Mouse (Mus musculus) lung, adult 2 months (tissue): ENCODE measurements around the gene Ifit2. TPM values are rescaled to one million over a fixed set of nuclear protein-coding genes. Genes with fewer than 3 reads are reported as not detected.

ENCODE experiments used
- DNase-seq: peaks from one replicate; pipeline ENCODE4 v3.0.0; 2022
- H3K4me1 ChIP-seq: fragments of 200-500 bp; 2 replicates; pipeline ENCODE4 v1.6.1; 2011; ENCODE audit warnings: low read length; ENCODE audit not compliant: control insufficient read depth, insufficient read depth
- H3K4me3 ChIP-seq: fragments of 200-500 bp; replicated peaks from 2 replicates; pipeline ENCODE3; 2011; ENCODE audit warnings: low read depth, mild to moderate bottlenecking, control low read depth, low read length; ENCODE audit errors: extremely low read depth
- CTCF ChIP-seq: fragments of 200-500 bp; IDR thresholded peaks from 2 replicates; pipeline ENCODE4 v1.5.1; 2011; ENCODE audit warnings: mild to moderate bottlenecking, low read length, control low read depth; ENCODE audit not compliant: insufficient read depth
- POLR2A ChIP-seq: fragments of 200-500 bp; IDR thresholded peaks from 2 replicates; pipeline ENCODE4 v1.6.1; 2011; ENCODE audit warnings: low read depth, mild to moderate bottlenecking, control low read depth, low read length, borderline replicate concordance; ENCODE audit errors: extremely low read depth
- WGBS: fragments of 180-500 bp; shearing (Covaris S2); methylation state at CpG from one replicate; pipeline ENCODE4 v1.1.7; 2018; 5-methylcytosine and 5-hydroxymethylcytosine counted together
- polyA plus RNA-seq: library from polyadenylated mRNA; depleted of rRNA; stranded (reverse); fragments of >200 nt; gene quantifications from 2 replicates; pipeline ENCODE4 v1.2.3, GENCODE M21; 2012; rRNA removed

Ifit2 gene
- 3.8 and 6.3 TPM in 2 replicates for polyA plus RNA-seq

DNA sequence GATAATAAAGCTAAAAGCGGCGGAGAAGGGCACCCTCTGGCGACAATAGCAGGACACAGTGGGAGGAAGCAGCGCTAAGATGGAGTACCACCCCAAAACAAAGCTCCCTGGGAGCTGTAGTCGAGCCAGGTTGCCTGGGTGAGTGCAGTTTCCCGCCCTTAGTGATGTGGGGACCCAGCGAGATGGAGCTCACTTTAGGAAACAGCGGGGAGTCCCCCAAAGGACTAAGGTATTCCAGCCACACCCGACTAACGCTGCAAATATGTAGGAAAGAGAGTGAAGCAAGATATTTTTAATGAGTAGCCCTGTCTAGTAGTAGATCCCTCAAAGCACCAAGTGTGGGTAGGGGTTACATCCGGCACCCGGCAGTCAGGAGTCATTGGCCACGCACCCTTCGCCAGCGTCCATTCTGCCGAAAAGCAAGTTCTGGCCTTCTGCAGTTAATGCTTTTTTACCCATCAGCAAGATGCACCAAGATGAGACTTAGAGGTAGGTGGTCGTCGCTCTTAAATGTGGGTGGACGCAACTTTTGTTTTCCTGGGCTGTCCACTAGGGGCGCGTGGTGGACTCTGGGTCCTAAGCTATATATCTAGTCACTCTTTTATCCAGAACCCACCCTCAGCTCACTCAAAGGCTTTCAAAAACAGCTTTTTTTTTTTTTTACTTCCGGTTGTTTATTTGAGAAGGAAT is at the start of gene Ifit2:
Ifit2 (plus strand) TSS at position 161 of the 690 bp plus-strand sequence.
- DNase-seq, result peak; percentile 57
- WGBS, result 1% methylated on average over 22 of the region's 22 CpGs
- peak; percentile 68 for TF ChIP-seq CTCF
- TF ChIP-seq POLR2A, result peak; percentile 48; the same call in 1 of the 2 replicates
- H3K4me3 ChIP-seq, result peak within 1 kb of the TSS; percentile 88
- H3K4me1 ChIP-seq, result peaks cover 12% of the 10 kb centered on the region

- no peak overlapping the region for H3K4me3 ChIP-seq
- WGBS, result 40% methylated on average over 4 of the region's 4 CpGs
- TF ChIP-seq POLR2A (no peak), CTCF (peak; percentile 58)
- peaks cover 2% of the 10 kb centered on the region; the same call in 1 of the 2 replicates for H3K4me1 ChIP-seq
- DNase-seq, result peak; percentile 41
Measured at GRCm38 (mm10) chr19:34500763-34501162, 49.7 kb upstream of the Ifit2 start.

DNA sequence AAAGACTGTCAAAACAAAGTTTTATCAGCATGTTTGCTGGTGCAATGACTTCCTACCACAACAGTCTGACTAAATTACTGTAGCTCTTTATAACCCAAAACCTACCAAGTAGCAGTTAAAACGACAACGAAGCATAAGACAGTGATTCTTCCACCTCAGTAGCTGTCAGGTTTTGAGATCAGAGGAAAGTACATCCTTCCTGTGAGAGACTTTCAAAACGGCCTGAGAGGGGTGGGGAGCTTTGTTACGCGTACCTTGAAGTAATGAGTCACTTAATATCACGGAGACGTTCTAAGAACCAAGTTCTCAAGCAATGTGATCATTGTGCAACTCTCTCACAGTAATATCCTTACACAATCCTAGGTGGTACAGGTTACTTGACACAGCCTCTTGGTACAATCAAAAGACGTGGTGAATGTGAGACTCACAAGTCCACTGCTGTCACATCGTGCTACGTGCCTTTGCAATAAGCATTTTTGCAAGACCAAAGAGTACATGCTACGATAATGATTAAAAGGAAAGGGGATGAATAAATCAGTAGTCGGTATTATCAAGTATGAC is 45.3 kb upstream of the Ifit2 start:
- Histone ChIP-seq H3K4me1 (peaks cover 2% of the 10 kb centered on the region; the same call in 1 of the 2 replicates), H3K4me3 (no peak overlapping the region)
- TF ChIP-seq CTCF, result no peak
- no peak for TF ChIP-seq POLR2A
- 56% methylated on average over 12 of the region's 12 CpGs for WGBS
- no peak for DNase-seq

- WGBS, result 63% methylated on average over 5 of the region's 5 CpGs
- peaks cover 2% of the 10 kb centered on the region; the same call in 1 of the 2 replicates for H3K4me1 ChIP-seq
- TF ChIP-seq CTCF (no peak), POLR2A (no peak)
- no peak overlapping the region for H3K4me3 ChIP-seq
- no peak for DNase-seq
Measured at GRCm38 (mm10) chr19:34510717-34511116, 39.8 kb upstream of the Ifit2 start.

GRCm38 (mm10) chr19:34511528-34511927 is 39.0 kb upstream of the Ifit2 start:
- peaks cover 2% of the 10 kb centered on the region; the same call in 1 of the 2 replicates for H3K4me1 ChIP-seq
- TF ChIP-seq CTCF (no peak), POLR2A (no peak)
- no peak for DNase-seq
- no peak overlapping the region for H3K4me3 ChIP-seq
- WGBS, result 70% methylated on average over 8 of the region's 8 CpGs

DNA sequence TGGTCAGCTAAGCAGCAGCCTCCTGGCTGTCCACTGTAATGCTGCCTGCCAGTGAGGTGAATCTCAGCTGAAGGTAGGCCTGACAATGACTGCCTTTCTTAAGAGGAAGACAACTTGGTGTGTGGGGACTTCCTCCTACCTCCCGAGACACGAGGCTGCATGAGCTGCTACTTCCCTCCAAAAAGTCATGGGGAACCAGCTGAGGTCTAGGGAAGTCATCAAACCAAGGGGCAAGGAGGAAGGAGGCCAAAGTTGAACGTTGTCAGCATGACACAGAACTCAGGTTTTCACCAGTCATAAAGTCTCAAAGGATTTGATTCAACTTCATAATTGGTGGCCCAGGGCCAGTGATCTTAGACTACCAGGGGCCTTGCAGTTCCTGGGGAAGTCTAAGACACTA is 34.8 kb upstream of the Ifit2 start:
- Histone ChIP-seq H3K4me1 (peaks cover 7% of the 10 kb centered on the region), H3K4me3 (no peak overlapping the region)
- 69% methylated on average over 3 of the region's 3 CpGs for WGBS
- no peak for DNase-seq
- TF ChIP-seq POLR2A (no peak), CTCF (no peak)

GRCm38 (mm10) chr19:34516346-34516745 is 34.1 kb upstream of the Ifit2 start:
- WGBS, result 53% methylated on average over 2 of the region's 2 CpGs
- Histone ChIP-seq H3K4me1 (peaks cover 5% of the 10 kb centered on the region; the same call in 1 of the 2 replicates), H3K4me3 (no peak overlapping the region)
- no peak for TF ChIP-seq POLR2A
- TF ChIP-seq CTCF, result no peak
- DNase-seq, result no peak

DNA sequence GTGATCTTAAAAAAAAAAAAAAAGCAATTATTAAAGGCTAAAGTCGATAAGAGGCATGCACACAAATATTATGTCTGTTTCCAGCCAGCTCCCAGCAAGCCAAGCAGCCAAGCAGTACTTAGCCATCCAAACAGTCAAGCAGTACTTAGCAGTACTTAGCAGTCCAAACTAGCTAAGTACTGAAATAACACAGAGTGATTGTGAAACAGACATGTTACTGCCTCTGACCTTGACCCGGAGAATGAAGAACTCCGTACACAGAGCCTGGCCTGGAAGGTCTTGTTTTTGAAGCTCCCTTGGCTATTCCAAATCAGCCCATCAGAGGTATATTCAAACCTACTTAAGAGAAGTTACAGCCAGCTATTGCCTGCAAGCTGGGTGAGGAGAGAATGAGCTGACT is 33.3 kb upstream of the Ifit2 start:
- TF ChIP-seq CTCF, result no peak
- no peak for TF ChIP-seq POLR2A
- DNase-seq, result no peak
- Histone ChIP-seq H3K4me1 (peaks cover 8% of the 10 kb centered on the region; the same call in 1 of the 2 replicates), H3K4me3 (no peak overlapping the region)
- WGBS, result 51% methylated on average over 3 of the region's 3 CpGs

- DNase-seq, result no peak
- TF ChIP-seq CTCF, result no peak
- no peak for TF ChIP-seq POLR2A
Measured at GRCm38 (mm10) chr19:34517812-34518594, 32.5 kb upstream of the Ifit2 start.

More at GRCm38 (mm10) chr19:34517812-34518594, 32.5 kb upstream of the Ifit2 start:
- Histone ChIP-seq H3K4me1 (peaks cover 8% of the 10 kb centered on the region; the same call in 1 of the 2 replicates), H3K4me3 (no peak overlapping the region)
- 91% methylated on average over 13 of the region's 13 CpGs for WGBS
